Mouse (Mus musculus): ENCODE measurements around the gene Prkra. TPM values are rescaled to one million over a fixed set of nuclear protein-coding genes. Genes with fewer than 3 reads are reported as not detected.

Gene Prkra
- total and polyA plus RNA-seq, 3 experiments = 18.8 to 21.5 TPM; not detected in 1

DNA sequence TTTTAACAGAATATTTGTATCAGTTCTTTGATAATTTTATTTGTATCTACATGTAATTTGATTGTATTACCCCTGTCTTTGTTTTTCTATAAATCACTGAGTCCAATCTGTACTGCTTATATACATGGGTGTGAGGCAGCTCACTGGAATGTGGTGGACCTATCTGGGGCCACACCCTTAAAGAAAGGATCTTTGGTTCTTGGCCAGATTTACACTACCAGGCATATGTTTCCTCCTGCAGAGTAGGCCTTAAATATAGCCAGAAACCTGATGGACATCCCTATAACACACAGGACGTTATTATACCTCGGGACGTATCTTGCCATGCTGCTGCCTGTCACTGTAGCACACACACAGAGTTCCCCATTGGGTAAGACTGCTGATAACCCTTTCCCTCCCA lies 35.8 kb downstream of the Prkra start:
- no peak for DNase-seq (ENCODE audit: low read depth, low spot score)
- Histone ChIP-seq H3K4me1 (ENCODE audit: control insufficient read depth in 1 of 2, insufficient read depth in 2 of 2, low read length in 2 of 2) (peaks cover 0 to 6% of the 10 kb centered on the region in 2 experiments; a peak in 2 of 4 replicates), H3K36me3 (ENCODE audit: control insufficient read depth in 1 of 2, insufficient read depth in 2 of 2, low read length in 2 of 2) (peaks cover 0 to 6% of the 10 kb centered on the region in 2 experiments; a peak in 2 of 4 replicates), H3K27me3 (ENCODE audit: control insufficient read depth in 1 of 2, insufficient read depth in 2 of 2, low read length in 2 of 2) (no peaks in the 10 kb centered on the region), H3K27ac (ENCODE audit: control insufficient read depth, low read depth, low read length) (no peak overlapping the region), H3K9me3 (replicated peaks; ENCODE audit: insufficient read depth, low read length) (no peaks in the 10 kb centered on the region), H3K4me3 (ENCODE audit: control insufficient read depth in 1 of 2, insufficient read depth in 1 of 2, low read depth in 2 of 2, low read length in 2 of 2) (no peak overlapping the region), H3K79me2 (ENCODE audit: control insufficient read depth, insufficient read depth, low read length, poor library complexity) (no peaks in the 10 kb centered on the region), H3K9ac (ENCODE audit: control insufficient read depth, low read depth, low read length, poor library complexity, severe bottlenecking) (no peak overlapping the region)
- TF ChIP-seq MEF2A (IDR thresholded peaks at IDR 0.05; ENCODE audit: extremely low read depth, insufficient replicate concordance, low read depth, low read length, poor library complexity, severe bottlenecking) = no peak
- no peak for TF ChIP-seq MYB (IDR thresholded peaks at IDR 0.05; ENCODE audit: low read depth, low read length)
- no peak for TF ChIP-seq MAX (IDR thresholded peaks at IDR 0.05; ENCODE audit: low read length)
- TF ChIP-seq CTCF (IDR thresholded peaks at IDR 0.05 in 2 of 3, conservative IDR thresholded peaks at IDR 0.05 in 1 of 3; ENCODE audit: control insufficient read depth in 1 of 3, insufficient read depth in 1 of 3, low read depth in 2 of 3, low read length in 3 of 3, poor library complexity in 1 of 3, severe bottlenecking in 1 of 3) = no peak
- TF ChIP-seq ZKSCAN1 (IDR thresholded peaks at IDR 0.05; ENCODE audit: low read depth, low read length) = no peak
- no peak for TF ChIP-seq NELFE (IDR thresholded peaks at IDR 0.05; ENCODE audit: low read depth, low read length)
- TF ChIP-seq BHLHE40 (IDR thresholded peaks at IDR 0.05; ENCODE audit: borderline replicate concordance, low read depth, low read length) = no peak
- TF ChIP-seq E2F4 (IDR thresholded peaks at IDR 0.05; ENCODE audit: borderline replicate concordance, low read depth, low read length) = no peak
- no peak for TF ChIP-seq RCOR1 (IDR thresholded peaks at IDR 0.05; ENCODE audit: low read depth, low read length)
- no peak for TF ChIP-seq CHD2 (IDR thresholded peaks at IDR 0.05; ENCODE audit: low read length)
- TF ChIP-seq RAD21 (IDR thresholded peaks at IDR 0.05; ENCODE audit: low read depth, low read length) = no peak
- TF ChIP-seq SIN3A (IDR thresholded peaks at IDR 0.05; ENCODE audit: low read length) = no peak
- TF ChIP-seq NRF1 (IDR thresholded peaks at IDR 0.05; ENCODE audit: insufficient read depth, low read depth, low read length, poor library complexity, severe bottlenecking) = no peak
- TF ChIP-seq KAT2A (conservative IDR thresholded peaks at IDR 0.05; ENCODE audit: low read depth, low read length) = no peak
- no peak for TF ChIP-seq USF1 (IDR thresholded peaks at IDR 0.05; ENCODE audit: low read depth, low read length)
- TF ChIP-seq JUND (IDR thresholded peaks at IDR 0.05; ENCODE audit: low read depth, low read length) = no peak
- no peak for TF ChIP-seq MAZ (IDR thresholded peaks at IDR 0.05; ENCODE audit: low read depth, low read length)
- TF ChIP-seq TAL1 (IDR thresholded peaks at IDR 0.05; ENCODE audit: low read length) = no peak
- no peak for TF ChIP-seq ELF1 (IDR thresholded peaks at IDR 0.05; ENCODE audit: low read depth, low read length)
- no peak for TF ChIP-seq HCFC1 (IDR thresholded peaks at IDR 0.05; ENCODE audit: low read depth, low read length)
